Mouse (Mus musculus): ENCODE measurements around the gene Nhlrc2.

- TF ChIP-seq POLR2A (IDR thresholded peaks at IDR 0.05; ENCODE audit: low read depth, low read length) (no peak), CTCF (conservative IDR thresholded peaks at IDR 0.05 in 1 of 2, IDR thresholded peaks at IDR 0.05 in 1 of 2; ENCODE audit: low read depth in 2 of 2, low read length in 2 of 2) (no peak), GABPA (IDR thresholded peaks at IDR 0.05; ENCODE audit: insufficient replicate concordance, low read depth, low read length) (no peak), EP300 (IDR thresholded peaks at IDR 0.05; ENCODE audit: low read length) (no peak), USF1 (IDR thresholded peaks at IDR 0.05; ENCODE audit: low read depth, low read length) (no peak), NELFE (IDR thresholded peaks at IDR 0.05; ENCODE audit: low read depth, low read length) (no peak), CHD1 (IDR thresholded peaks at IDR 0.05; ENCODE audit: low read depth, low read length) (no peak), MEF2A (IDR thresholded peaks at IDR 0.05; ENCODE audit: borderline replicate concordance, low read depth, low read length) (no peak), MAX (IDR thresholded peaks at IDR 0.05; ENCODE audit: low read length) (no peak), ZKSCAN1 (IDR thresholded peaks at IDR 0.05; ENCODE audit: borderline replicate concordance, low read depth, low read length) (no peak)
These were observed 83.0 kb downstream of the Nhlrc2 start for GRCm38 (mm10) chr19:56631017-56631416.
